Mouse (Mus musculus): Measurements from ENCODE around the gene Olfr224.

- TF ChIP-seq TCF12 (IDR thresholded peaks at IDR 0.05; ENCODE audit: low read depth, low read length) (no peak), POLR2AphosphoS2 (IDR thresholded peaks at IDR 0.05; ENCODE audit: low read length) (no peak), USF1 (IDR thresholded peaks at IDR 0.05; ENCODE audit: low read depth, low read length) (no peak), ZKSCAN1 (IDR thresholded peaks at IDR 0.05; ENCODE audit: low read depth, low read length) (no peak), BHLHE40 (IDR thresholded peaks at IDR 0.05; ENCODE audit: borderline replicate concordance, low read depth, low read length) (no peak), CTCF (IDR thresholded peaks at IDR 0.05 in 2 of 3, conservative IDR thresholded peaks at IDR 0.05 in 1 of 3; ENCODE audit: control insufficient read depth in 1 of 3, insufficient read depth in 1 of 3, low read depth in 2 of 3, low read length in 3 of 3, poor library complexity in 1 of 3, severe bottlenecking in 1 of 3) (no peak), GATA1 (IDR thresholded peaks at IDR 0.05; ENCODE audit: low read depth, low read length) (no peak)
These were observed 31.7 kb upstream of the Olfr224 start for GRCm38 (mm10) chr11:58602062-58602461.
